Mouse (Mus musculus): ENCODE data around the gene Msmb. TPM values are rescaled to one million over a fixed set of nuclear protein-coding genes. Genes with fewer than 3 reads are reported as not detected.

The Msmb gene
- polyA plus RNA-seq, 1 experiment from 2014 or later, result not detected

GRCm38 (mm10) chr14:32140359-32140965, 1.4 kb upstream of the Msmb start:
- WGBS, result 82% methylated on average over 5 of the region's 5 CpGs
- Histone ChIP-seq H3K27me3 (replicated peaks; ENCODE audit: control insufficient read depth, insufficient read depth, low read length) (no peaks in the 10 kb centered on the region), H3K36me3 (ENCODE audit: control insufficient read depth, insufficient read depth, low read length) (no peaks in the 10 kb centered on the region), H3K27ac (ENCODE audit: low read length) (no peak overlapping the region), H3K4me1 (ENCODE audit: control insufficient read depth, insufficient read depth, low read length) (no peaks in the 10 kb centered on the region), H3K9me3 (ENCODE audit: control insufficient read depth, low read length) (no peaks in the 10 kb centered on the region), H3K9ac (ENCODE audit: low read depth, low read length) (no peak overlapping the region), H3K4me3 (ENCODE audit: low read length) (no peak overlapping the region), H3K4me2 (ENCODE audit: low read depth, low read length) (no peak overlapping the region)
- ATAC-seq, result no peak

GRCm38 (mm10) chr14:32144734-32145133, 2.9 kb downstream of the Msmb start:
- H3K4me3 ChIP-seq (ENCODE audit: low read length), result no peak overlapping the region
- no peak overlapping the region for H3K4me2 ChIP-seq (ENCODE audit: low read depth, low read length)
- H3K27ac ChIP-seq (ENCODE audit: low read length), result no peak overlapping the region
- no peak for ATAC-seq
- H3K9me3 ChIP-seq (ENCODE audit: control insufficient read depth, low read length), result no peaks in the 10 kb centered on the region
- H3K36me3 ChIP-seq (ENCODE audit: control insufficient read depth, insufficient read depth, low read length), result no peaks in the 10 kb centered on the region
- H3K9ac ChIP-seq (ENCODE audit: low read depth, low read length), result no peak overlapping the region
- no peaks in the 10 kb centered on the region for H3K4me1 ChIP-seq (ENCODE audit: control insufficient read depth, insufficient read depth, low read length)
- no peaks in the 10 kb centered on the region for H3K27me3 ChIP-seq (replicated peaks; ENCODE audit: control insufficient read depth, insufficient read depth, low read length)

DNA sequence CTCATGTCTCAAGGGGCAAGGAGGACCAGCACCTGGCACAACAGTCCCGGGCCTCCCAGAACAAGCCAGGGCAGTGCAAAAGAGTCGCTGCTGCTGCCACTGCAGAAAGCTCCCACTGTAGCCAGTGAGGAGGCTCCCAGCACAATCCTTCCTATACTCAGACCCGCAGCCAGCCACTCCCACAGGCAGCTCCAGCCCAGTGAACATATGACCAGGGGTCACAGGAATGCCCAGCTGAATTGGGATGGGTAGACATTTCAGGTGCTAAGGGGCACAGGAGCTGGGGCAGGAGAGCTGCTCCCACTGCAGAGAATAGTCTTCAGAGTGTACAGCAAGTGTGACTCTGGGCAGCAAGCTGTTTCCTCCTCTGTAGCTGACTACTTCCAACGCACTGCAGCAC, 3.6 kb downstream of the Msmb start:
- Histone ChIP-seq H3K9me3 (ENCODE audit: control insufficient read depth, low read length) (no peaks in the 10 kb centered on the region), H3K9ac (ENCODE audit: low read depth, low read length) (no peak overlapping the region), H3K27me3 (replicated peaks; ENCODE audit: control insufficient read depth, insufficient read depth, low read length) (no peaks in the 10 kb centered on the region), H3K36me3 (ENCODE audit: control insufficient read depth, insufficient read depth, low read length) (no peaks in the 10 kb centered on the region), H3K4me3 (ENCODE audit: low read length) (no peak overlapping the region), H3K27ac (ENCODE audit: low read length) (no peak overlapping the region), H3K4me2 (ENCODE audit: low read depth, low read length) (no peak overlapping the region), H3K4me1 (ENCODE audit: control insufficient read depth, insufficient read depth, low read length) (no peaks in the 10 kb centered on the region)
- WGBS, result 73% methylated on average over 4 of the region's 4 CpGs
- ATAC-seq, result no peak

DNA sequence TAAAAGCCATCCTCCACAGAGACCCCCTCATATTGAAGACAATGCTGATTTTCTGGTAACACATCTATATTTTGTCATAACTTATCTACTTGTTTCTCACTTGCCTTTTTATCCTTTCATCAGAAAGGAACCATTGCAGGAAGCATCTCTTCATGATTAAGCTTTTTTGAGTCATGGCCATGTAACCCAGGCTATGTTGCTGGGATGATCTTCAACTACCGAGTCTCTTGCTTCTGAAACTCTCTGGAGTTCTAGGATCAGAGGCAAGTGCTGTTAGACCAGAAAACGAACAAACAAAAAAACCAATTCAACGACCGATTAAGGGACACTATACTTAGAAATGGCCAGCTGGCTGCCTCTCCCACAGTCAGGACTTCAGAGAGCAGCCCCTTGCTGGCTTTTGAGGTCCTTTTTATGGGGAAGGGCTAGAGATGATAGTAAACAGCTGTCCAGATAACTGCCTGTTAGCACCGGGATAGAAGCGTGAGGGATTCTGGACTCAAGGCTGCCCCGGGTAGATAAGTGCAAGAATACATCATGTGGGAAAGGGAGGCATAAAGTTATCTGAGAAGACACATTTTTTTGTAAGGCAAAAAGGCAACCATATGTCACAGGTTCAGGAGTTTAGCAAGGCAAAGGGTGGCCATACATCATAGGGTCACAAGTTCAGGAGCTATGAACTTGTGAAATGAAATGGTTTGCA, 4.1 kb downstream of the Msmb start:
- Histone ChIP-seq H3K36me3 (ENCODE audit: control insufficient read depth, insufficient read depth, low read length) (no peaks in the 10 kb centered on the region), H3K9ac (ENCODE audit: low read depth, low read length) (no peak overlapping the region), H3K4me2 (ENCODE audit: low read depth, low read length) (no peak overlapping the region), H3K4me3 (ENCODE audit: low read length) (no peak overlapping the region), H3K27me3 (replicated peaks; ENCODE audit: control insufficient read depth, insufficient read depth, low read length) (no peaks in the 10 kb centered on the region), H3K9me3 (ENCODE audit: control insufficient read depth, low read length) (no peaks in the 10 kb centered on the region), H3K4me1 (ENCODE audit: control insufficient read depth, insufficient read depth, low read length) (no peaks in the 10 kb centered on the region), H3K27ac (ENCODE audit: low read length) (no peak overlapping the region)
- ATAC-seq, result peak; percentile 71
- 65% methylated on average over 7 of the region's 7 CpGs for WGBS

- Histone ChIP-seq H3K4me2 (ENCODE audit: low read depth, low read length) (no peak overlapping the region), H3K36me3 (ENCODE audit: control insufficient read depth, insufficient read depth, low read length) (no peaks in the 10 kb centered on the region), H3K4me1 (ENCODE audit: control insufficient read depth, insufficient read depth, low read length) (no peaks in the 10 kb centered on the region), H3K9ac (ENCODE audit: low read depth, low read length) (no peak overlapping the region), H3K27ac (ENCODE audit: low read length) (no peak overlapping the region), H3K4me3 (ENCODE audit: low read length) (no peak overlapping the region), H3K9me3 (ENCODE audit: control insufficient read depth, low read length) (no peaks in the 10 kb centered on the region), H3K27me3 (replicated peaks; ENCODE audit: control insufficient read depth, insufficient read depth, low read length) (no peaks in the 10 kb centered on the region)
- ATAC-seq, result no peak
- WGBS, result 69% methylated on average over 2 of the region's 2 CpGs
Observed at GRCm38 (mm10) chr14:32146578-32146977, 4.8 kb downstream of the Msmb start.

- WGBS, result 82% methylated on average over 2 of the region's 2 CpGs
- ATAC-seq, result no peak
- no peaks in the 10 kb centered on the region for H3K36me3 ChIP-seq (ENCODE audit: control insufficient read depth, insufficient read depth, low read length)
- H3K27me3 ChIP-seq (replicated peaks; ENCODE audit: control insufficient read depth, insufficient read depth, low read length), result no peaks in the 10 kb centered on the region
- no peaks in the 10 kb centered on the region for H3K9me3 ChIP-seq (ENCODE audit: control insufficient read depth, low read length)
- H3K27ac ChIP-seq (ENCODE audit: low read length), result no peak overlapping the region
- no peak overlapping the region for H3K4me3 ChIP-seq (ENCODE audit: low read length)
- H3K9ac ChIP-seq (ENCODE audit: low read depth, low read length), result no peak overlapping the region
- no peaks in the 10 kb centered on the region for H3K4me1 ChIP-seq (ENCODE audit: control insufficient read depth, insufficient read depth, low read length)
- no peak overlapping the region for H3K4me2 ChIP-seq (ENCODE audit: low read depth, low read length)
Observed at GRCm38 (mm10) chr14:32150872-32151271, 9.0 kb downstream of the Msmb start.

DNA sequence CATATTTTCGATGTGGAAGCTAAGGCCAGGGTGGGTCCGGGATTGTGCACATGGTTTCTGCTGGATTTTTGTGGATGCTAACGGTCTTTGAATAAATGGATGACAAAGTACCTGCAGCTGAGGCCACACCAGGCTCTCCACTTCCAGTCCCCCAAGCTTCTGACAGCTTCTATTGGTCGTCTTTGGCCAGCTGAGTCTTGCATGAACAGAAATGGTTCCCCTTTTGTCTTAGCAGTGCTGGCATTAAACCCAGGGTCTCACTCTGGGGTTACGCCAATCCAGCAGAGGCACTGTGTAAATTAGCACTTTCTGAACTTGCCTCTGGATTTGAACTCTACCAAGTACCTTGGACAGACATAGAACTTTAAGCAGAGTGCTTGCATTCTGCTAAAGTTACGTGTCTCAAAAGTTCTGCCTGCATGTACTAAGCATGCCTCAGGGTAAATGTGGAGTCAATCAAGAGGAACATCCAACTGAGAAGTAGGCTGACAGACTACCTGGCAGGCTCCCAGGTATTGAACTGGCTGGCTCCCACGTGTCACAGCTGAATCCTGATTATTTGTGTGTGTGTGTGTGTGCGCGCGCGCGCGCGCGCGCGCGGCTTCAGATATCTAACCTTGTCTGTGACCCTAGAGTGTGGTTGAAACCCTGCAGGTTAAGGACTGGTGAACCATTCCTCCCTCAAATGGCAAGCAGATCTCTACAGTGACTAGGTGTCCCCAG, 10.6 kb downstream of the Msmb start:
- H3K36me3 ChIP-seq (ENCODE audit: control insufficient read depth, insufficient read depth, low read length), result no peaks in the 10 kb centered on the region
- no peaks in the 10 kb centered on the region for H3K27me3 ChIP-seq (replicated peaks; ENCODE audit: control insufficient read depth, insufficient read depth, low read length)
- H3K27ac ChIP-seq (ENCODE audit: low read length), result no peak overlapping the region
- no peaks in the 10 kb centered on the region for H3K4me1 ChIP-seq (ENCODE audit: control insufficient read depth, insufficient read depth, low read length)
- no peak overlapping the region for H3K4me3 ChIP-seq (ENCODE audit: low read length)
- no peak for ATAC-seq
- no peak overlapping the region for H3K4me2 ChIP-seq (ENCODE audit: low read depth, low read length)
- H3K9me3 ChIP-seq (ENCODE audit: control insufficient read depth, low read length), result no peaks in the 10 kb centered on the region
- 91% methylated on average over 18 of the region's 18 CpGs for WGBS
- H3K9ac ChIP-seq (ENCODE audit: low read depth, low read length), result no peak overlapping the region

GRCm38 (mm10) chr14:32153156-32153555, 11.3 kb downstream of the Msmb start:
- no peaks in the 10 kb centered on the region for H3K27me3 ChIP-seq (replicated peaks; ENCODE audit: control insufficient read depth, insufficient read depth, low read length)
- WGBS, result 93% methylated on average over 2 of the region's 2 CpGs
- H3K4me2 ChIP-seq (ENCODE audit: low read depth, low read length), result no peak overlapping the region
- H3K4me1 ChIP-seq (ENCODE audit: control insufficient read depth, insufficient read depth, low read length), result no peaks in the 10 kb centered on the region
- no peaks in the 10 kb centered on the region for H3K36me3 ChIP-seq (ENCODE audit: control insufficient read depth, insufficient read depth, low read length)
- no peak for ATAC-seq
- H3K9me3 ChIP-seq (ENCODE audit: control insufficient read depth, low read length), result no peaks in the 10 kb centered on the region
- no peak overlapping the region for H3K4me3 ChIP-seq (ENCODE audit: low read length)
- H3K9ac ChIP-seq (ENCODE audit: low read depth, low read length), result no peak overlapping the region
- no peak overlapping the region for H3K27ac ChIP-seq (ENCODE audit: low read length)

DNA sequence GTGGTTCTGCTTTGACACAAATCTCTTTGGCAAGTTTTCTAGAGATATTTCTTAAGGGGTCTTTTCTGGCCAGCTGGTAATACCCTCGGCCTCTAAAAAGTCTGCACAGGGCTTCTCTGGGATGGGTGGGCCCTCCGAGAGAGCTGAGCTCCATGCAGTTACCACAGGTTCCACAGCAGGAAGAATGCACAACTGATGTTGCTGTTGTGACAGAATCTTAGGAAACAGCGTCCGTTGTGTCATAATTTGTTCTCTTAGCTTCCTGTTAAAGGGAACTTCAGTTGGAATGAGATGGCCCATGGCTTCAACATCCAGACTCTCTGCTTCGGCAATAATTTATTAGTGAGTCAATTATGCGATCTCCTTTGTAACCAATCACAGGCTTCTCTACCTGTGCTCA, 12.9 kb downstream of the Msmb start:
- H3K4me1 ChIP-seq (ENCODE audit: control insufficient read depth, insufficient read depth, low read length), result no peaks in the 10 kb centered on the region
- ATAC-seq, result no peak
- 85% methylated on average over 6 of the region's 6 CpGs for WGBS

More for the DNA sequence above, 12.9 kb downstream of the Msmb start:
- Histone ChIP-seq H3K9ac (ENCODE audit: low read depth, low read length) (no peak overlapping the region), H3K9me3 (ENCODE audit: control insufficient read depth, low read length) (no peaks in the 10 kb centered on the region), H3K4me3 (ENCODE audit: low read length) (no peak overlapping the region), H3K27me3 (replicated peaks; ENCODE audit: control insufficient read depth, insufficient read depth, low read length) (no peaks in the 10 kb centered on the region), H3K36me3 (ENCODE audit: control insufficient read depth, insufficient read depth, low read length) (no peaks in the 10 kb centered on the region), H3K27ac (ENCODE audit: low read length) (no peak overlapping the region), H3K4me2 (ENCODE audit: low read depth, low read length) (no peak overlapping the region)
